ENCODE assay signal across 17 mouse cellular contexts in genomic region chr5:114555424-114555823, GRCm38 (mm10). TPM values are rescaled to one million over a fixed set of nuclear protein-coding genes. Genes with fewer than 3 reads are reported as not detected.
DNase-seq lines count a peak whose midpoint lies in the region; ATAC-seq and TF ChIP-seq lines count a peak whose summit lies in the region.
"Had no signal": no experiment of that assay in that cellular context is flagged by ENCODE, and none has a peak within 500 bp of the region (broad histone marks: within the 10 kb centered on the region; RNA-seq: fewer than 3 reads in every experiment).

No protein-coding gene starts in this region.

- H3K27ac ChIP-seq in hindbrain, postnatal 0 days = no peak overlapping the region
- H3K27ac ChIP-seq in hindbrain, embryonic 14.5 days = no peak overlapping the region
- H3K27ac ChIP-seq in liver, postnatal 0 days (ENCODE audit: low read depth) = no peak overlapping the region
- H3K27ac ChIP-seq: forebrain, embryonic 15.5 days; limb, embryonic 15.5 days had no signal

- no peak for TF ChIP-seq EP300 in liver, postnatal 0 days (IDR thresholded peaks at IDR 0.05; ENCODE audit: low read depth)

- no peaks in the 10 kb centered on the region for H3K9me3 ChIP-seq in hindbrain, postnatal 0 days (ENCODE audit: low read length)
- H3K9me3 ChIP-seq in hindbrain, embryonic 14.5 days (ENCODE audit: control insufficient read depth, low read length) = peaks cover 3% of the 10 kb centered on the region
- 0 out of 2 replicates have a peak, but pooled peaks cover 2% of the 10 kb centered on the region for H3K9me3 ChIP-seq in liver, postnatal 0 days (ENCODE audit: low read length)
- peaks cover 13% of the 10 kb centered on the region for H3K9me3 ChIP-seq in E14TG2a.4 (ENCODE audit: low read length)
- H3K9me3 ChIP-seq: forebrain, embryonic 15.5 days; limb, embryonic 15.5 days had no signal

- DNase-seq in hindbrain, postnatal 0 days (ENCODE audit: low spot score) = no peak
- no peak for DNase-seq in hindbrain, embryonic 14.5 days (ENCODE audit: low spot score)
- DNase-seq in liver, postnatal 0 days = no peak
- no peak for DNase-seq in liver
- DNase-seq in brain, embryonic 14.5 days (ENCODE audit: low read depth) = no peak
- no peak for DNase-seq in right cerebral cortex, postnatal 10 days (ENCODE audit: low spot score in 2 of 2)
- DNase-seq: adrenal gland, postnatal 10 days; cerebellum, adult 2 months; heart, adult 18-20 months; kidney, postnatal 14 days; layer of hippocampus, adult 9-11 months; thymus, adult 18-20 months had no signal

- no peak for TF ChIP-seq POLR2A in brain, embryonic 14.5 days (IDR thresholded peaks at IDR 0.05; ENCODE audit: borderline replicate concordance, extremely low read depth, insufficient read depth, insufficient read length, poor library complexity, severe bottlenecking)

- H3K4me1 ChIP-seq in hindbrain, postnatal 0 days (ENCODE audit: insufficient read depth, low read length) = no peaks in the 10 kb centered on the region
- peaks cover 15% of the 10 kb centered on the region for H3K4me1 ChIP-seq in hindbrain, embryonic 14.5 days (replicated peaks; ENCODE audit: control insufficient read depth, insufficient read depth, low read length)
- peaks cover 21% of the 10 kb centered on the region for H3K4me1 ChIP-seq in liver, postnatal 0 days (ENCODE audit: insufficient read depth)
- H3K4me1 ChIP-seq in E14TG2a.4 (replicated peaks; ENCODE audit: low read depth, low read length) = peaks cover 54% of the 10 kb centered on the region

- no peak overlapping the region for H3K4me2 ChIP-seq in hindbrain, postnatal 0 days (ENCODE audit: low read depth, low read length)
- no peak overlapping the region for H3K4me2 ChIP-seq in hindbrain, embryonic 14.5 days (replicated peaks)
- H3K4me2 ChIP-seq in liver, postnatal 0 days (ENCODE audit: low read depth, low read length) = no peak overlapping the region
- H3K4me2 ChIP-seq: forebrain, embryonic 15.5 days; limb, embryonic 15.5 days had no signal

- no peaks in the 10 kb centered on the region for H3K27me3 ChIP-seq in hindbrain, postnatal 0 days (ENCODE audit: insufficient read depth, low read length)
- H3K27me3 ChIP-seq in hindbrain, embryonic 14.5 days (ENCODE audit: control insufficient read depth, insufficient read depth, low read length) = no peaks in the 10 kb centered on the region
- H3K27me3 ChIP-seq in liver, postnatal 0 days (ENCODE audit: insufficient read depth, low read length) = no peaks in the 10 kb centered on the region
- no peaks in the 10 kb centered on the region for H3K27me3 ChIP-seq in E14TG2a.4 (ENCODE audit: insufficient read depth, low read length)
- H3K27me3 ChIP-seq: forebrain, embryonic 15.5 days; limb, embryonic 15.5 days had no signal

- no peak overlapping the region for H3K9ac ChIP-seq in hindbrain, postnatal 0 days (replicated peaks; ENCODE audit: low read length)
- no peak overlapping the region for H3K9ac ChIP-seq in hindbrain, embryonic 14.5 days
- H3K9ac ChIP-seq in liver, postnatal 0 days (replicated peaks) = no peak overlapping the region
- H3K9ac ChIP-seq: forebrain, embryonic 15.5 days; limb, embryonic 15.5 days had no signal

- peak; percentile 20; the same call in 1 of the 2 replicates for TF ChIP-seq CTCF in hindbrain, postnatal 0 days (IDR thresholded peaks at IDR 0.05; ENCODE audit: low read depth)
- TF ChIP-seq CTCF in liver, postnatal 0 days (IDR thresholded peaks at IDR 0.05; ENCODE audit: low read depth) = peak; percentile 39; the same call in 1 of the 2 replicates
- peak; percentile 51 for TF ChIP-seq CTCF in E14TG2a.4 (conservative IDR thresholded peaks at IDR 0.05; ENCODE audit: low read length)
- peak; percentile 34; the same call in 1 of the 2 replicates for TF ChIP-seq CTCF in brain, embryonic 14.5 days (IDR thresholded peaks at IDR 0.05; ENCODE audit: borderline replicate concordance, extremely low read depth, insufficient read depth, insufficient read length)

- no peak overlapping the region for H3K4me3 ChIP-seq in hindbrain, postnatal 0 days (ENCODE audit: low read length)
- no peak overlapping the region for H3K4me3 ChIP-seq in hindbrain, embryonic 14.5 days (replicated peaks; ENCODE audit: low read length)
- H3K4me3 ChIP-seq in liver, postnatal 0 days (ENCODE audit: low read depth, low read length) = no peak overlapping the region
- no peak overlapping the region for H3K4me3 ChIP-seq in E14TG2a.4 (replicated peaks; ENCODE audit: low read length)
- H3K4me3 ChIP-seq: erythroblast, embryonic 14.5 days; forebrain, embryonic 15.5 days; limb, embryonic 15.5 days had no signal

- 93% methylated on average over 2 of the region's 2 CpGs for WGBS in hindbrain, postnatal 0 days
- 89% methylated on average over 2 of the region's 2 CpGs for WGBS in hindbrain, embryonic 14.5 days
- 84% methylated on average over 2 of the region's 2 CpGs for WGBS in liver, postnatal 0 days (ENCODE audit: insufficient replicate concordance)

- no peaks in the 10 kb centered on the region for H3K36me3 ChIP-seq in hindbrain, postnatal 0 days (ENCODE audit: insufficient read depth, low read length)
- H3K36me3 ChIP-seq in hindbrain, embryonic 14.5 days (replicated peaks; ENCODE audit: control insufficient read depth, insufficient read depth) = no peaks in the 10 kb centered on the region
- no peaks in the 10 kb centered on the region for H3K36me3 ChIP-seq in liver, postnatal 0 days (replicated peaks; ENCODE audit: insufficient read depth, low read length)
- no peaks in the 10 kb centered on the region for H3K36me3 ChIP-seq in E14TG2a.4 (ENCODE audit: insufficient read depth, low read length)
- H3K36me3 ChIP-seq: forebrain, embryonic 15.5 days; limb, embryonic 15.5 days had no signal

- no peak for ATAC-seq in hindbrain, postnatal 0 days
- ATAC-seq in hindbrain, embryonic 14.5 days (ENCODE audit: low FRiP score) = no peak
- no peak for ATAC-seq in liver, postnatal 0 days
- ATAC-seq: forebrain, embryonic 15.5 days; lung, postnatal 0 days had no signal

RNA-seq across cellular contexts. Expression of gene Fam222a, which starts 12.4 kb away (rescaled TPM):
- 11.7 and 15.1 TPM in 2 replicates for total RNA-seq in hindbrain, postnatal 0 days (2014; rRNA removed)
- polyA plus RNA-seq in hindbrain, postnatal 0 days (2015; fragmentation: Nextera tagmentation; extraction: Ambion mirVana) = 2.8 and 2.9 TPM in 2 replicates
- polyA plus RNA-seq in hindbrain, embryonic 14.5 days (2014; fragmentation: Nextera tagmentation; extraction: Ambion mirVana) = 6.6 and 6.7 TPM in 2 replicates
- polyA plus RNA-seq in liver, postnatal 0 days (2015; fragmentation: Nextera tagmentation; extraction: Ambion mirVana) = 0.80 and 1.8 TPM in 2 replicates
- polyA plus RNA-seq in brain, embryonic 14.5 days (2012; rRNA removed) = 13.6 and 16.6 TPM in 2 replicates
